Comparison of ENCODE assay signal across 23 mouse cellular contexts in genomic region chr1:178989485-178989884, GRCm38 (mm10).
DNase-seq lines count a peak whose midpoint lies in the region; ATAC-seq and TF ChIP-seq lines count a peak whose summit lies in the region.
"Had no signal": no experiment of that assay in that cellular context is flagged by ENCODE, and none has a peak within 500 bp of the region (broad histone marks: within the 10 kb centered on the region; RNA-seq: fewer than 3 reads in every experiment).

No protein-coding gene starts in this region.

- H3K4me1 ChIP-seq in lung, embryonic 16.5 days (replicated peaks; ENCODE audit: control insufficient read depth, insufficient read depth, low read length), result peaks cover 5% of the 10 kb centered on the region; the same call in 1 of the 2 replicates
- H3K4me1 ChIP-seq in hindbrain, embryonic 15.5 days (replicated peaks), result peaks cover 9% of the 10 kb centered on the region
- no peaks in the 10 kb centered on the region for H3K4me1 ChIP-seq in midbrain, postnatal 0 days (ENCODE audit: insufficient read depth, low read length)
- H3K4me1 ChIP-seq: forebrain, embryonic 13.5 days; neural tube, embryonic 12.5 days had no signal

- H3K4me2 ChIP-seq in lung, embryonic 16.5 days (ENCODE audit: low read depth, low read length), result no peak overlapping the region
- no peak overlapping the region for H3K4me2 ChIP-seq in hindbrain, embryonic 15.5 days
- H3K4me2 ChIP-seq in midbrain, postnatal 0 days (ENCODE audit: low read depth, low read length, poor library complexity, severe bottlenecking), result no peak overlapping the region
- H3K4me2 ChIP-seq: forebrain, embryonic 13.5 days; neural tube, embryonic 12.5 days had no signal

- H3K9me3 ChIP-seq in lung, embryonic 16.5 days (ENCODE audit: control insufficient read depth, low read length), result no peaks in the 10 kb centered on the region
- H3K9me3 ChIP-seq in hindbrain, embryonic 15.5 days, result no peaks in the 10 kb centered on the region
- no peaks in the 10 kb centered on the region for H3K9me3 ChIP-seq in midbrain, postnatal 0 days (ENCODE audit: low read length)
- H3K9me3 ChIP-seq: forebrain, embryonic 13.5 days; neural tube, embryonic 12.5 days had no signal

- WGBS in lung, embryonic 16.5 days, result 29% methylated on average over 4 of the region's 4 CpGs
- WGBS in hindbrain, embryonic 15.5 days, result 46% methylated on average over 4 of the region's 4 CpGs
- 62% methylated on average over 4 of the region's 4 CpGs for WGBS in midbrain, postnatal 0 days

- TF ChIP-seq CTCF in midbrain, postnatal 0 days (IDR thresholded peaks at IDR 0.05), result no peak

- no peaks in the 10 kb centered on the region for H3K36me3 ChIP-seq in lung, embryonic 16.5 days (ENCODE audit: control insufficient read depth, insufficient read depth, low read length)
- no peaks in the 10 kb centered on the region for H3K36me3 ChIP-seq in hindbrain, embryonic 15.5 days
- H3K36me3 ChIP-seq in midbrain, postnatal 0 days (ENCODE audit: insufficient read depth, low read length), result no peaks in the 10 kb centered on the region
- H3K36me3 ChIP-seq: neural tube, embryonic 12.5 days had no signal

- ATAC-seq in lung, embryonic 16.5 days (ENCODE audit: low read depth), result peak; percentile 37; the same call in 1 of the 2 replicates
- ATAC-seq in hindbrain, embryonic 15.5 days (ENCODE audit: low FRiP score, low read depth), result 0 out of 2 replicates have a peak, but pooled peaks have one; percentile 52
- no peak for ATAC-seq in midbrain, postnatal 0 days (ENCODE audit: low FRiP score)
- ATAC-seq: CD4-positive, CD25-positive, alpha-beta regulatory T cell, adult 4 months; forebrain, embryonic 13.5 days; Patski had no signal

- no peak overlapping the region for H3K27ac ChIP-seq in lung, embryonic 16.5 days (ENCODE audit: low read length)
- peak overlapping the region; percentile 47 for H3K27ac ChIP-seq in hindbrain, embryonic 15.5 days (replicated peaks)
- no peak overlapping the region for H3K27ac ChIP-seq in midbrain, postnatal 0 days (ENCODE audit: low read depth, low read length)
- H3K27ac ChIP-seq: forebrain, embryonic 13.5 days; left cerebral cortex, adult 2 months; neural tube, embryonic 12.5 days had no signal

- H3K4me3 ChIP-seq in lung, embryonic 16.5 days (ENCODE audit: low read length), result no peak overlapping the region
- no peak overlapping the region for H3K4me3 ChIP-seq in hindbrain, embryonic 15.5 days
- no peak overlapping the region for H3K4me3 ChIP-seq in midbrain, postnatal 0 days (ENCODE audit: low read depth, low read length)
- H3K4me3 ChIP-seq: forebrain, embryonic 13.5 days; left cerebral cortex, adult 2 months; neural tube, embryonic 12.5 days had no signal

- H3K9ac ChIP-seq in lung, embryonic 16.5 days (ENCODE audit: low read length), result no peak overlapping the region
- H3K9ac ChIP-seq in hindbrain, embryonic 15.5 days, result no peak overlapping the region
- no peak overlapping the region for H3K9ac ChIP-seq in midbrain, postnatal 0 days (replicated peaks; ENCODE audit: low read length, poor library complexity, severe bottlenecking)
- H3K9ac ChIP-seq: forebrain, embryonic 13.5 days; neural tube, embryonic 12.5 days had no signal

- peak; percentile 8 for DNase-seq in gastrocnemius, postnatal 25 days
- DNase-seq in gastrocnemius, postnatal 10 days, result no peak
- DNase-seq in lung, postnatal 4 days, result no peak
- peak; percentile 44 for DNase-seq in midbrain, postnatal 0 days (ENCODE audit: low spot score)
- no peak for DNase-seq in ovary, postnatal 14 days (ENCODE audit: low spot score)
- DNase-seq: adrenal gland, postnatal 10 days; cerebellum, adult 9-11 months; embryo, embryonic 11 days; gastrocnemius, postnatal 14 days; kidney, adult 8-10 months; kidney, postnatal 14 days; left cerebral cortex, postnatal 4 days; liver; right cerebral cortex, postnatal 14 days; spleen, adult 18-20 months; thymus, postnatal 25 days had no signal

- no peaks in the 10 kb centered on the region for H3K27me3 ChIP-seq in lung, embryonic 16.5 days (ENCODE audit: control insufficient read depth, insufficient read depth, low read depth, low read length)
- H3K27me3 ChIP-seq in hindbrain, embryonic 15.5 days, result no peaks in the 10 kb centered on the region
- no peaks in the 10 kb centered on the region for H3K27me3 ChIP-seq in midbrain, postnatal 0 days (ENCODE audit: insufficient read depth, low read length)
- H3K27me3 ChIP-seq: forebrain, embryonic 13.5 days; neural tube, embryonic 12.5 days; Patski had no signal

Comparison
In these comparisons a context has a peak if more than half of its experiments do, and no peak if none do; other contexts are left out.
1. DNase-seq: peak in gastrocnemius, postnatal 25 days (single experiment) and midbrain, postnatal 0 days (single experiment); none in gastrocnemius, postnatal 10 days (single experiment), lung, postnatal 4 days (0 of 2) and ovary, postnatal 14 days (single experiment).